Mouse (Mus musculus) lung, adult 2 months (tissue): Measurements from ENCODE around the gene Smpd3. TPM values are rescaled to one million over a fixed set of nuclear protein-coding genes. Genes with fewer than 3 reads are reported as not detected.

Source experiments
- DNase-seq: peaks from one replicate; pipeline ENCODE4 v3.0.0; 2022
- H3K4me1 ChIP-seq: fragments of 200-500 bp; 2 replicates; pipeline ENCODE4 v1.6.1; 2011; ENCODE audit warnings: low read length; ENCODE audit not compliant: control insufficient read depth, insufficient read depth
- H3K4me3 ChIP-seq: fragments of 200-500 bp; replicated peaks from 2 replicates; pipeline ENCODE3; 2011; ENCODE audit warnings: low read depth, mild to moderate bottlenecking, control low read depth, low read length; ENCODE audit errors: extremely low read depth
- CTCF ChIP-seq: fragments of 200-500 bp; IDR thresholded peaks from 2 replicates; pipeline ENCODE4 v1.5.1; 2011; ENCODE audit warnings: mild to moderate bottlenecking, low read length, control low read depth; ENCODE audit not compliant: insufficient read depth
- POLR2A ChIP-seq: fragments of 200-500 bp; IDR thresholded peaks from 2 replicates; pipeline ENCODE4 v1.6.1; 2011; ENCODE audit warnings: low read depth, mild to moderate bottlenecking, control low read depth, low read length, borderline replicate concordance; ENCODE audit errors: extremely low read depth
- WGBS: fragments of 180-500 bp; shearing (Covaris S2); methylation state at CpG from one replicate; pipeline ENCODE4 v1.1.7; 2018; 5-methylcytosine and 5-hydroxymethylcytosine counted together
- polyA plus RNA-seq: library from polyadenylated mRNA; depleted of rRNA; stranded (reverse); fragments of >200 nt; gene quantifications from 2 replicates; pipeline ENCODE4 v1.2.3, GENCODE M21; 2012

Smpd3 gene
- polyA plus RNA-seq, 1 experiment = 7.6 TPM

- Histone ChIP-seq H3K4me1 (no peaks in the 10 kb centered on the region), H3K4me3 (no peak overlapping the region)
- no peak for DNase-seq
- WGBS = 67% methylated on average over 11 of the region's 11 CpGs
- TF ChIP-seq POLR2A (no peak), CTCF (no peak)
Observed at GRCm38 (mm10) chr8:106278367-106279042, 59.3 kb downstream of the Smpd3 start.

GRCm38 (mm10) chr8:106276709-106277317 lies 61.0 kb downstream of the Smpd3 start:
- H3K4me3 ChIP-seq = no peak overlapping the region
- TF ChIP-seq CTCF (no peak), POLR2A (no peak)
- no peak for DNase-seq
- 71% methylated on average over 5 of the region's 5 CpGs for WGBS
- no peaks in the 10 kb centered on the region for H3K4me1 ChIP-seq

GRCm38 (mm10) chr8:106273468-106273867 lies 64.3 kb downstream of the Smpd3 start:
- WGBS = 83% methylated on average over 3 of the region's 3 CpGs
- no peak for DNase-seq
- Histone ChIP-seq H3K4me3 (no peak overlapping the region), H3K4me1 (no peaks in the 10 kb centered on the region)
- TF ChIP-seq CTCF = no peak
- no peak for TF ChIP-seq POLR2A

- H3K4me3 ChIP-seq = no peak overlapping the region
- WGBS = 66% methylated on average over 4 of the region's 4 CpGs
- no peaks in the 10 kb centered on the region for H3K4me1 ChIP-seq
- DNase-seq = no peak
- no peak for TF ChIP-seq CTCF
Observed at GRCm38 (mm10) chr8:106271378-106271777, 66.4 kb downstream of the Smpd3 start.

- no peak for TF ChIP-seq CTCF
- Histone ChIP-seq H3K4me3 (no peak overlapping the region), H3K4me1 (no peaks in the 10 kb centered on the region)
- no peak for DNase-seq
- 43% methylated on average over 5 of the region's 5 CpGs for WGBS
Observed at GRCm38 (mm10) chr8:106270804-106271203, 67.0 kb downstream of the Smpd3 start.

GRCm38 (mm10) chr8:106268710-106269346 lies 69.0 kb downstream of the Smpd3 start:
- WGBS = 47% methylated on average over 5 of the region's 5 CpGs
- Histone ChIP-seq H3K4me3 (no peak overlapping the region), H3K4me1 (no peaks in the 10 kb centered on the region)
- DNase-seq = peak; percentile 8
- TF ChIP-seq POLR2A (no peak), CTCF (no peak)

- Histone ChIP-seq H3K4me1 (no peaks in the 10 kb centered on the region), H3K4me3 (no peak overlapping the region)
- no peak for DNase-seq
- 86% methylated on average over 17 of the region's 17 CpGs for WGBS
- no peak for TF ChIP-seq CTCF
- TF ChIP-seq POLR2A = no peak
Observed at GRCm38 (mm10) chr8:106265398-106265797, 72.4 kb downstream of the Smpd3 start.

- WGBS = 94% methylated on average over 4 of the region's 4 CpGs
- H3K4me3 ChIP-seq = no peak overlapping the region
- no peaks in the 10 kb centered on the region for H3K4me1 ChIP-seq
- TF ChIP-seq CTCF = no peak
- no peak for TF ChIP-seq POLR2A
- no peak for DNase-seq
Observed at GRCm38 (mm10) chr8:106263928-106264327, 73.9 kb downstream of the Smpd3 start.

GRCm38 (mm10) chr8:106262343-106262742 lies 75.4 kb downstream of the Smpd3 start:
- Histone ChIP-seq H3K4me3 (no peak overlapping the region), H3K4me1 (no peaks in the 10 kb centered on the region)
- TF ChIP-seq POLR2A = no peak
- no peak for TF ChIP-seq CTCF
- no peak for DNase-seq
- WGBS = 37% methylated on average over 5 of the region's 5 CpGs

GRCm38 (mm10) chr8:106260894-106261293 lies 76.9 kb downstream of the Smpd3 start:
- no peak overlapping the region for H3K4me3 ChIP-seq
- no peaks in the 10 kb centered on the region for H3K4me1 ChIP-seq
- TF ChIP-seq POLR2A (no peak), CTCF (no peak)
- no peak for DNase-seq
- 85% methylated on average over 4 of the region's 4 CpGs for WGBS
